In the genomic region with DNA sequence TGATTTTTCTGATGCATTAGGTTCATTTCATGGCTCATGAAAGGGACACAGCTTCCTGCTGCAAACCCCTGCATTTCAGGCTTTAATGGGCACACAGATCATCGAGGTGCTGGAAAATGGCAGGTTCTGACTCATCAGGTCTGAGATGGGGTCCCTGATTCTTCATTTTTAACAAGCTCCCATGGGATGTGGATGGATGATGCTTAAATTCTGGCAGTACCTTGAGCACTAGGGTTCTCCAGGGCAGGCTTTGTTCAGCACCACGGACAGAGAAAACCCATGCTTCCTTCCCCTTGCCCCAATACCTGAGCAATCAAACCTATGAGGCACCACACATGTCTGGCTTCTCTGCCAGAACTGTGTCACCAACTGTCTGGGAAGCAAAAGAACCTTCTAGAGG, we compare ENCODE assay signal across 10 mouse cellular contexts.
DNase-seq lines count a peak whose midpoint lies in the region; ATAC-seq and TF ChIP-seq lines count a peak whose summit lies in the region.
"Had no signal": no experiment of that assay in that cellular context is flagged by ENCODE, and none has a peak within 500 bp of the region (broad histone marks: within the 10 kb centered on the region; RNA-seq: fewer than 3 reads in every experiment).

No protein-coding gene starts in this region.

- no peaks in the 10 kb centered on the region for H3K36me3 ChIP-seq in ES-E14 (ENCODE audit: control insufficient read depth, insufficient read depth, low read length, poor library complexity, severe bottlenecking)
- H3K36me3 ChIP-seq in limb, embryonic 13.5 days: no peaks in the 10 kb centered on the region

- in situ Hi-C loops in ES-E14 (cut with MboI; ENCODE audit: low sequenced_read_pairs in 2 of 2, unreplicated experiment in 2 of 2): no loop called here

- no peak overlapping the region for H3K27ac ChIP-seq in ES-E14 (ENCODE audit: insufficient read depth, low read depth, low read length, poor library complexity, severe bottlenecking)
- no peak overlapping the region for H3K27ac ChIP-seq in limb, embryonic 13.5 days

- H3K9me3 ChIP-seq in ES-E14 (ENCODE audit: control insufficient read depth, insufficient read depth, low read depth, low read length): no peaks in the 10 kb centered on the region
- no peaks in the 10 kb centered on the region for H3K9me3 ChIP-seq in limb, embryonic 13.5 days

- DNase-seq in kidney, adult 9 months: peak; percentile 19
- no peak for DNase-seq in kidney, adult 11 months
- DNase-seq in ES-E14 (ENCODE audit: low read depth, low spot score): peak; percentile 26
- DNase-seq in adipocyte (ENCODE audit: low spot score): peak; percentile 40
- DNase-seq in right cerebral cortex, postnatal 25 days: no peak
- DNase-seq in layer of hippocampus, adult 8-10 months (ENCODE audit: low spot score in 2 of 2): no peak
- DNase-seq: cerebellum, adult 18-20 months; right cerebral cortex, postnatal 14 days had no signal

- H3K4me2 ChIP-seq in limb, embryonic 13.5 days (replicated peaks): no peak overlapping the region
- H3K4me2 ChIP-seq: liver, embryonic 11.5 days had no signal

- H3K4me3 ChIP-seq in ES-E14 (ENCODE audit: insufficient read depth in 1 of 2, low read depth in 1 of 2, low read length in 2 of 2, poor library complexity in 1 of 2, severe bottlenecking in 1 of 2): no peak overlapping the region
- no peak overlapping the region for H3K4me3 ChIP-seq in limb, embryonic 13.5 days

- 30% methylated on average over 2 of the region's 2 CpGs for WGBS in limb, embryonic 13.5 days

- no peaks in the 10 kb centered on the region for H3K27me3 ChIP-seq in limb, embryonic 13.5 days

- H3K4me1 ChIP-seq in ES-E14 (ENCODE audit: control insufficient read depth in 2 of 2, insufficient read depth in 2 of 2, low read length in 2 of 2, poor library complexity in 1 of 2): peaks cover 0 to 3% of the 10 kb centered on the region in 2 experiments; a peak in 2 of 4 replicates
- H3K4me1 ChIP-seq in limb, embryonic 13.5 days: no peaks in the 10 kb centered on the region

- 0 out of 2 replicates have a peak, but pooled peaks have one; percentile 11 for ATAC-seq in limb, embryonic 13.5 days (ENCODE audit: low FRiP score, low read depth)

- no peak overlapping the region for H3K9ac ChIP-seq in ES-E14 (ENCODE audit: insufficient read depth, low read depth, low read length, poor library complexity, severe bottlenecking)
- no peak overlapping the region for H3K9ac ChIP-seq in limb, embryonic 13.5 days

TF ChIP-seq in ES-E14, 5 proteins besides CTCF, POLR2A, EP300 and RAD21:
- TF ChIP-seq HCFC1 (IDR thresholded peaks at IDR 0.05; ENCODE audit: borderline replicate concordance, insufficient read depth, low read length): no peak
- no peak for TF ChIP-seq MAFK (IDR thresholded peaks at IDR 0.05; ENCODE audit: insufficient read depth, low read depth, low read length)
- no peak for TF ChIP-seq ZC3H11A (IDR thresholded peaks at IDR 0.05; ENCODE audit: borderline replicate concordance, low read depth, low read length)
- TF ChIP-seq ZNF384 (IDR thresholded peaks at IDR 0.05; ENCODE audit: low read depth, low read length): no peak
- TF ChIP-seq CHD2 (IDR thresholded peaks at IDR 0.05; ENCODE audit: low read depth, low read length): no peak

Comparison
In these comparisons a context has a peak if more than half of its experiments do, and no peak if none do; other contexts are left out.
1. DNase-seq: peak in kidney, adult 9 months (single experiment), ES-E14 (single experiment) and adipocyte (single experiment); none in kidney, adult 11 months (single experiment), right cerebral cortex, postnatal 25 days (single experiment) and layer of hippocampus, adult 8-10 months (0 of 2).